Mouse (Mus musculus) testis, postnatal 14 days (tissue): Measurements from ENCODE around the gene Pdzd2.

Experiments
- DNase-seq: peaks from one replicate; pipeline ENCODE4 v3.0.0; 2021; ENCODE audit warnings: low spot score

The Pdzd2 gene

DNA sequence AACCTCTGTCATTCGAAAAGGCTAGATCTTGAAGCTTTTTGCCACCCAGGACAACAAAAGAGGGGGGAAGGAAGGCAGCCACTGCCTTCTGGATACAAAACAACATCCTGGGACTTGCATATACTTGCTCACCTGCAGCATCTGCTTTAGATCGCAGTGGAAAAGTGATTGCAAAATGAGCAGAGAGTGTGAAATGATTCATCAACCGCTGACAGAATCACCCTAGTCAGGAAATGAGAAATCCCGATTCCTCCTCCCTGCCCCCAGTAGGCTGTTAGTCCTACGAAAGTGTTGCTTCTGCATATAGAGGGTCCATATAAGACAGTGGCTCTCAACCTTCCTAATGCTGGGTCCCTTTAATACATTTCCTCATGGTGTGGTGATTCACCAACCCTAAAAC lies 258.5 kb downstream of the Pdzd2 start:
- DNase-seq: no peak

- no peak for DNase-seq
Measured at GRCm38 (mm10) chr15:12480369-12480768, 259.4 kb downstream of the Pdzd2 start.

- DNase-seq: no peak
Measured at GRCm38 (mm10) chr15:12479326-12479725, 260.4 kb downstream of the Pdzd2 start.

DNA sequence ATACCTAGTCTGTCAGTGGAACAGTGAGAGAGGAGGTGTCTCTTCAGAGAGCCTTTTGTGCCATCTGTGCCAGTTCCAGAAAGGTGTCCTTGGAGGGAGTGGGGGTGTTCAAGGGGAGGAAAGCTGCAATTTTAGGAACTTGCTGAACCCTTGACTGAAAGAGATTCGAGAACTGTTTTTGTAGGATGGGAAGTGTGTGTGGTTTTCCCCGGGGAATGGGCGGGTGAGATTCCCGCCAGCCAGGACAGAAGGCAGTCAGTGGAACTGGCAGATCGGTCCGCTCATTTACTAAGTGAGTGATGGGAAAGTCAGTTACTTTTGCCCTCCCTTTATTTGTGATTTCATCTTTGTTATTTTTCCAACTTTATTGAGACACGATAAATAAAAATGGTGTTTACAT lies 266.1 kb downstream of the Pdzd2 start:
- peak; percentile 30 for DNase-seq

GRCm38 (mm10) chr15:12472646-12473045 lies 267.1 kb downstream of the Pdzd2 start:
- no peak for DNase-seq

DNA sequence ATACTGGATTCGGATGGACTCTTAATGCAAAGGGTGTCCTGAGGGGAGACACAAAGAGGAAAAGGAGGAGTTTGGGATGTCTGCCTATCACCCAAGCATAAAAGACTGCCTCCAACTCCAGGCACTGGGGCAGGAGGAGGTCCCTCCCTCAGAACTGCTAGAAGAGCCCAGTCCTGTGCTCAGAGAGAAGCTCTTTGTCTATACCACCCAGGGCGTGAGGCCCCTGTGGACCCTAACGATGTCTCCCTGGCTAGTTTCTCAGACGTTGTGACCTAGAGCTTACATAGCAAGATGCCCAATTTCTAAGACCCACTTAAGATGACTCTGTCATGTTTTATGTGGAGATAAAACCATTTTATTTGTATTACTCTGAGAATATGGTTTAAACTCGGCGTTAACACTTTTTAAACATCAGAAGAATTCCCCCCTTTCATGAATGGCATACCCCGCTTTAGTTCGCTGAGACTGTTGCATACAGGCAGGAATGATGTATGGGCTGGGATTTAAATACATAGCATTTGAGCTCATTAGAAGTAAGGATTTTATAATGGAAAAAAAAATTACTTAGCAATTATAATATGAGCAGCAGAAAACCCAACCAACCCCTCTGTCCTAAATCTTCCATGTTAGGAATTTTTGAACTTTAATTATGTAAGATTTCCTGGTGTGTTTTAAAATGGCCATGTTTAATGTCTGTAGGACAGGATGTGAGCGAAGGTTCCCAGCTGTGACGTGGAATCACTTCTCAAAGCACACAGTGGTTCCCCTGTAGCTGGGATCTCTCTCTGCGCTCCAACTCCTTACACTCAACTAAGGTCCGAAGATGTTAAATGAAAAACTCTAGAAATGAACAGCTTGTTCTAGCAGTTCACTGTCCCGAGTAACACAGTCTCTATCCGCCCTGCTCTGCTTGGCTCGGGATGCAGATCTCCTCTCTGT lies 268.6 kb downstream of the Pdzd2 start:
- DNase-seq: no peak

- no peak for DNase-seq
Measured at GRCm38 (mm10) chr15:12468625-12469024, 271.1 kb downstream of the Pdzd2 start.

DNA sequence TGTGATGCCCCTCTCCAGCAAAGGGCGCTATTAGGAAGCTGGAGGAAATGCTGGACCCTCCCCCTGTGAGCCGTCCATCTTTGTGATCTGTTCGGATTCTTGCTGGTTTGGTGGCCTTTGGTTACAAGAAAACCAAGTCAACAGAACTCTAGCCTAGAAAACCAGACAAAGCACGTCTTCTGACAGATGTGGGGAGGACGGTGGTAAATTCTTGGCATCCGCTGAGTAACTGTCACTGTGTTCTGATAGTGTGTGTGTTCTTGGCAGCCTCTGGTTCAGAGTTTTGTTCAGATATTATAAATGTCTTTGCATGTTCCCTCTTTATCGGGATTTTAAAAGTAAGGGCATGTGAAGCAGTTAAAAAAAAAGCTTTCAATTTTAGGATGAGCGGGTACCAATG lies 274.0 kb downstream of the Pdzd2 start:
- no peak for DNase-seq

- DNase-seq: no peak
Measured at GRCm38 (mm10) chr15:12456808-12457207, 282.9 kb downstream of the Pdzd2 start.

DNA sequence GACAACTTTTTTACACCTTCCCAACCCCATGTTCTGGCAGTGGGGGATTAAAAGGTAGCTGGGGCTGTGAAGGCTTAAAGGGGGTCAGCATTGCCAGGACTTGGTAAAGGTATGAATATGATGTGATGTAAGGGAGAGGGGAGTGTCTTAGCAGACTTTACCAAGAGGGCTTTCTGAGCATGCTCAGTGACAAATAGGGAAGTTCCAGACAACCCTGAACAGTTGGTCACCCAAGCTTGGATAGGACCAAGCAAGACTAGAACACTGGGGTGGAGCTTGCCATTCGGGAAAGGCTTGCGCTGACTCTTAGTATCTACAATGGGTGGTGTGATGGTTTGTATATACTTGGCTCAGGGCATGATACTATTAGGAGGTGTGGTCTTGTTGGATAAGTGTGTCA lies 286.4 kb downstream of the Pdzd2 start:
- DNase-seq: no peak

- no peak for DNase-seq
Measured at GRCm38 (mm10) chr15:12452141-12452995, 287.4 kb downstream of the Pdzd2 start.

- DNase-seq: no peak
Measured at GRCm38 (mm10) chr15:12451448-12451847, 288.3 kb downstream of the Pdzd2 start.

GRCm38 (mm10) chr15:12450790-12451189 lies 288.9 kb downstream of the Pdzd2 start:
- no peak for DNase-seq

- DNase-seq: no peak
Measured at GRCm38 (mm10) chr15:12449321-12449720, 290.4 kb downstream of the Pdzd2 start.

- DNase-seq: no peak
Measured at GRCm38 (mm10) chr15:12447021-12447434, 292.7 kb downstream of the Pdzd2 start.

GRCm38 (mm10) chr15:12444551-12444950 lies 295.2 kb downstream of the Pdzd2 start:
- no peak for DNase-seq

DNA sequence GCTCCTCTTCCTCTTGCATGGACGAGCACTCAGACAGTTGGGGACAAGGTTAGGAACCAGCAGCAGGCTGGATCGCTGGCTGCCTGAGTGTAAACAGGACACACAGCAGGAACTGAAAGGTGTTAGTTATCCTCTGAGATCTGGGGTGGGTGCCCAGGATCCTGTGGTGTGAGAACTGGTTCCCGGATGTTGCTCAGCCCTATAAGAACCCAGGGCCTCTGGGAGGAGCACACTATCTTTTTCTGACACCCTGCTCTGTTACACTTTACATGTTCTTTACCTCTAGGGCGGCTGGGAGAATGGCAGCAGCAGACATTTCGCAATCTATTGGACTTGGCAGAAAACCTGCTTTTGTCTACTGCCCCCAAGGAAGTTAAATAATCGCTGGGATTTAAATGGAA lies 300.4 kb downstream of the Pdzd2 start:
- no peak for DNase-seq

- DNase-seq: no peak
Measured at GRCm38 (mm10) chr15:12438691-12439090, 301.0 kb downstream of the Pdzd2 start.

GRCm38 (mm10) chr15:12438081-12438480 lies 301.6 kb downstream of the Pdzd2 start:
- no peak for DNase-seq

- no peak for DNase-seq
Measured at GRCm38 (mm10) chr15:12435910-12436309, 303.8 kb downstream of the Pdzd2 start.

DNA sequence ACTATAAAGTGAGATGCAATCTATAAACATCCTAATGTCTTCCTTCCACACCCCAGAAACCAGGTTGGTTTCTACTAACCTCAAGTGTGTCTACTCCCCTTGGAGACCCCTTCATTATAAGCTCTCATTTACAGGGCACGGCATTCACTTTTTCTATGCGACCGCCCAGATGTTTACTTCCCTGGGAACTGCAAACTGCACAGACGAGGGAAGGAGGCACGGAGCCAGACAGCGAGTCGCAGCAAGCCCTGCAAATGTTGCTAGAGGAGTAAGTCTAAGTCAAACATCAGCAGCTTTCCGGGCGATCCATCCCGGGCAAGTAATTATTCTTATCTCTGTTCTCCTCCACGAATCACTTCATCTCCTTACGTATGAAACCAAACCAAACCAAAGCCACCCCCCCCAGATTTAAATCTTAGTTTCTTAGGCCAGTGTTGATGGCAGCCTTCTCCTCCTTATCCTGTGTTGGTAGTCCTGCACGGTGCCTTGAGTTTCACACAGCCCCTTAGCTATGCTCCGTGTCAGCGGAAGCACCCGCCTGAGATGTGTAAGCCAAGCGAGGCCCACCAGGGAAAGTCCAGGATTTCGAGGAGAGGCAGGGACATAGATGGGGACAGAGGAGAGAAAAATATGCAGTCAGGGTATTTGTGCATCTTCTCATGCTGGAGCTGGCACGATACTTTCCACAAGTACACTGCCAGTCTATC lies 305.7 kb downstream of the Pdzd2 start:
- DNase-seq: no peak

DNA sequence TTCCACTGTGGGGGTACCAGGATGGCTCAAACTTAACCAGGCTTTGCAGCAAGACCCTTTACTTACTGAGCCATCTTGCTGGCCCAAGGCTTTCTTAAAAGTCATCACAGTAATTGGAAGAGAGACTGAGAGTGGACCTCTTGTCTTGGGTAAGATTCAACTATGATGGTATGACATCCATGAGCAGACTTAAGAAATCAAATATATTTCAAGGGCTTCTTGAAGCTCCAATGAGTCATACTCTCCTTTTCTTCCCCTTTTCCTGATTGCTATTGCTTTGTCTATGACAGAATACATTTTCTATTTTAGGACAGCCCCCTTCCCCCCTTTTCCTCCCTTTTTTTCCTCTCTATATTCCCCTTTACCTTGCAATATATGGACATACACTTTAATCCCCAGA lies 306.8 kb downstream of the Pdzd2 start:
- no peak for DNase-seq
